Mouse (Mus musculus) heart, postnatal 0 days (tissue): ENCODE results near the gene Zbtb38. TPM values are rescaled to one million over a fixed set of nuclear protein-coding genes. Genes with fewer than 3 reads are reported as not detected.

Source experiments
- ATAC-seq: fragments of 200-750 bp; cut with Nextera tagmentation; 2 replicates; pipeline ENCODE4 v1.8.0; 2017; ENCODE audit warnings: low read depth, moderate number of reproducible peaks, moderate library complexity; ENCODE audit not compliant: insufficient read depth
- DNase-seq: peaks from one replicate; pipeline ENCODE4 v3.0.0-alpha.2; 2016; ENCODE audit warnings: low spot score
- H3K27ac ChIP-seq: fragments of 300-500 bp; sonication (generic); 2 replicates; pipeline ENCODE4 v1.5.1; 2014; ENCODE audit warnings: low read depth, mild to moderate bottlenecking
- H3K27me3 ChIP-seq: fragments of 300-500 bp; sonication (generic); 2 replicates; pipeline ENCODE4 v1.6.1; 2014; ENCODE audit warnings: low read length, mixed read lengths; ENCODE audit not compliant: control insufficient read depth, insufficient read depth
- H3K36me3 ChIP-seq: fragments of 300-500 bp; sonication (generic); replicated peaks from 2 replicates; pipeline ENCODE4 v1.6.1; 2014; ENCODE audit warnings: low read length, mixed read lengths; ENCODE audit not compliant: control insufficient read depth, insufficient read depth
- H3K4me1 ChIP-seq: fragments of 300-500 bp; sonication (generic); 2 replicates; pipeline ENCODE4 v1.6.1; 2014; ENCODE audit warnings: antibody characterized with exemption; ENCODE audit not compliant: control insufficient read depth, insufficient read depth
- H3K4me2 ChIP-seq: fragments of 300-500 bp; sonication (generic); 2 replicates; pipeline ENCODE4 v1.6.1; 2014; ENCODE audit warnings: low read depth, mild to moderate bottlenecking, low read length, moderate library complexity
- H3K4me3 ChIP-seq: fragments of 300-500 bp; sonication (generic); 2 replicates; pipeline ENCODE4 v1.5.1; 2014; ENCODE audit warnings: low read depth, low read length
- H3K9ac ChIP-seq: fragments of 300-500 bp; sonication (generic); replicated peaks from 2 replicates; pipeline ENCODE4 v1.6.1; 2014; ENCODE audit warnings: low read depth, low read length, mixed read lengths
- H3K9me3 ChIP-seq: fragments of 300-500 bp; sonication (generic); replicated peaks from 2 replicates; pipeline ENCODE4 v1.6.1; 2016; ENCODE audit warnings: low read length; ENCODE audit not compliant: control insufficient read depth
- CTCF ChIP-seq: IDR thresholded peaks from 2 replicates; pipeline ENCODE4 v1.5.1; 2016; ENCODE audit warnings: antibody characterized with exemption, control low read depth, low read depth
- EP300 ChIP-seq: IDR thresholded peaks from 2 replicates; pipeline ENCODE4 v1.6.1; 2016; ENCODE audit warnings: antibody characterized with exemption, low read depth
- WGBS: fragments of 180-500 bp; shearing (Covaris S2); extraction: QIAGEN DNeasy Blood & Tissue Kit; methylation state at CpG from one replicate; pipeline ENCODE4 v1.1.7; 2014; 5-methylcytosine and 5-hydroxymethylcytosine counted together
- polyA plus RNA-seq: library from polyadenylated mRNA; unstranded; fragments of >200 nt; fragmentation: Nextera tagmentation; extraction: Ambion mirVana; gene quantifications from 2 replicates; pipeline ENCODE4 v1.2.1, GENCODE M21; 2015
- total RNA-seq: library from RNA; depleted of rRNA; stranded (reverse); fragments of >200 nt; gene quantifications from 2 replicates; pipeline ENCODE4 v1.2.3, GENCODE M21; 2014; ENCODE audit warnings: low replicate concordance

Gene Zbtb38
- total and polyA plus RNA-seq, 2 experiments from 2014 or later: 28.7 to 44.5 TPM

- ATAC-seq (no peak), DNase-seq (no peak)
- no peak overlapping the region for H3K9ac ChIP-seq
- H3K4me1 ChIP-seq: no peaks in the 10 kb centered on the region
- H3K9me3 ChIP-seq: no peaks in the 10 kb centered on the region
- H3K36me3 ChIP-seq: no peaks in the 10 kb centered on the region
- TF ChIP-seq CTCF: no peak
- no peak for TF ChIP-seq EP300
- WGBS: 49% methylated on average over 2 of the region's 2 CpGs
- no peak overlapping the region for H3K4me2 ChIP-seq
- H3K27me3 ChIP-seq: no peaks in the 10 kb centered on the region
- H3K4me3 ChIP-seq: no peak overlapping the region
- H3K27ac ChIP-seq: no peak overlapping the region
Measured at GRCm38 (mm10) chr9:96659801-96660200, 92.8 kb downstream of the Zbtb38 start.

GRCm38 (mm10) chr9:96653538-96653937 lies 99.1 kb downstream of the Zbtb38 start:
- no peak overlapping the region for H3K9ac ChIP-seq

GRCm38 (mm10) chr9:96652763-96653162 lies 99.9 kb downstream of the Zbtb38 start:
- H3K4me1 ChIP-seq: no peaks in the 10 kb centered on the region
- peak; percentile 38 for TF ChIP-seq CTCF
- no peak for TF ChIP-seq EP300
- no peak overlapping the region for H3K4me2 ChIP-seq
- no peak overlapping the region for H3K9ac ChIP-seq
- no peaks in the 10 kb centered on the region for H3K36me3 ChIP-seq
- H3K4me3 ChIP-seq: no peak overlapping the region
- no peaks in the 10 kb centered on the region for H3K27me3 ChIP-seq
- 59% methylated on average over 6 of the region's 6 CpGs for WGBS
- H3K27ac ChIP-seq: no peak overlapping the region
- DNase-seq (no peak), ATAC-seq (no peak)
- H3K9me3 ChIP-seq: no peaks in the 10 kb centered on the region

More at GRCm38 (mm10) chr9:96653538-96653937, 99.1 kb downstream of the Zbtb38 start:
- TF ChIP-seq EP300: no peak
- H3K27ac ChIP-seq: no peak overlapping the region
- DNase-seq: no peak
- no peak overlapping the region for H3K4me2 ChIP-seq
- H3K4me1 ChIP-seq: no peaks in the 10 kb centered on the region
- 32% methylated on average over 4 of the region's 4 CpGs for WGBS
- H3K9me3 ChIP-seq: no peaks in the 10 kb centered on the region
- H3K4me3 ChIP-seq: no peak overlapping the region
- no peak for ATAC-seq
- no peaks in the 10 kb centered on the region for H3K27me3 ChIP-seq
- no peaks in the 10 kb centered on the region for H3K36me3 ChIP-seq

GRCm38 (mm10) chr9:96650807-96651206 lies 101.8 kb downstream of the Zbtb38 start:
- Histone ChIP-seq H3K36me3 (no peaks in the 10 kb centered on the region), H3K4me1 (no peaks in the 10 kb centered on the region), H3K27ac (no peak overlapping the region), H3K9me3 (no peaks in the 10 kb centered on the region), H3K9ac (no peak overlapping the region), H3K27me3 (no peaks in the 10 kb centered on the region), H3K4me3 (no peak overlapping the region), H3K4me2 (no peak overlapping the region)
- TF ChIP-seq CTCF (no peak), EP300 (no peak)
- ATAC-seq: no peak
- DNase-seq: no peak
- 75% methylated on average over 7 of the region's 7 CpGs for WGBS

GRCm38 (mm10) chr9:96649924-96650323 lies 102.7 kb downstream of the Zbtb38 start:
- no peak for TF ChIP-seq CTCF
- TF ChIP-seq EP300: no peak

GRCm38 (mm10) chr9:96649362-96649761 lies 103.3 kb downstream of the Zbtb38 start:
- no peaks in the 10 kb centered on the region for H3K36me3 ChIP-seq
- DNase-seq: no peak
- ATAC-seq: no peak
- WGBS: 84% methylated on average over 4 of the region's 4 CpGs
- H3K4me3 ChIP-seq: no peak overlapping the region
- no peak overlapping the region for H3K4me2 ChIP-seq
- TF ChIP-seq EP300 (no peak), CTCF (no peak)
- no peaks in the 10 kb centered on the region for H3K9me3 ChIP-seq
- H3K9ac ChIP-seq: no peak overlapping the region
- no peak overlapping the region for H3K27ac ChIP-seq
- no peaks in the 10 kb centered on the region for H3K4me1 ChIP-seq
- H3K27me3 ChIP-seq: no peaks in the 10 kb centered on the region

More at GRCm38 (mm10) chr9:96649924-96650323, 102.7 kb downstream of the Zbtb38 start:
- H3K36me3 ChIP-seq: no peaks in the 10 kb centered on the region
- DNase-seq (no peak), ATAC-seq (no peak)
- H3K4me1 ChIP-seq: no peaks in the 10 kb centered on the region
- no peaks in the 10 kb centered on the region for H3K9me3 ChIP-seq
- 52% methylated on average over 9 of the region's 9 CpGs for WGBS
- H3K9ac ChIP-seq: no peak overlapping the region
- H3K27ac ChIP-seq: no peak overlapping the region
- no peak overlapping the region for H3K4me3 ChIP-seq
- H3K27me3 ChIP-seq: no peaks in the 10 kb centered on the region
- no peak overlapping the region for H3K4me2 ChIP-seq
